Mouse (Mus musculus) CH12.LX (cell line): ENCODE measurements around the gene Mycs. TPM values are rescaled to one million over a fixed set of nuclear protein-coding genes. Genes with fewer than 3 reads are reported as not detected.

Experiments used
- DNase-seq: peaks from one replicate; pipeline ENCODE4 v3.0.0-alpha.2; 2013; ENCODE audit errors: extremely low read depth
- H3K27ac ChIP-seq: 2 replicates; pipeline ENCODE4 v1.5.1; 2012; ENCODE audit warnings: low read depth, mild to moderate bottlenecking, control low read depth, moderate library complexity; ENCODE audit not compliant: insufficient read depth
- H3K27me3 ChIP-seq: replicated peaks from 2 replicates; pipeline ENCODE3; 2012; ENCODE audit warnings: inconsistent platforms
- H3K36me3 ChIP-seq, 2 experiments: replicated peaks in 1 of 2; 2 replicates each; pipeline versions ENCODE3 to v1.6.1; 2012; ENCODE audit warnings: inconsistent platforms in 1 of 2, low read length in 1 of 2, mild to moderate bottlenecking in 1 of 2, mixed read lengths in 1 of 2, moderate library complexity in 1 of 2; ENCODE audit not compliant: control insufficient read depth in 1 of 2, insufficient read depth in 1 of 2
- H3K4me1 ChIP-seq, 2 experiments: 2 replicates each; pipeline ENCODE4 v1.6.1; 2012; ENCODE audit warnings: inconsistent platforms in 1 of 2, moderate library complexity in 1 of 2; ENCODE audit not compliant: insufficient read depth in 2 of 2, control insufficient read depth in 1 of 2
- H3K4me2 ChIP-seq: 2 replicates; pipeline ENCODE4 v1.6.1; 2012; ENCODE audit warnings: low read depth, mild to moderate bottlenecking, control low read depth; ENCODE audit not compliant: poor library complexity, insufficient read depth, severe bottlenecking
- H3K4me3 ChIP-seq, 3 experiments: fragments of 150-350 bp in 1 of 3; sonication (generic) in 1 of 3; replicated peaks in 1 of 3; 2 replicates each; pipeline versions ENCODE3 to v1.5.1; 2011 to 2012; ENCODE audit warnings: low read depth in 2 of 3, low read length in 2 of 3, mild to moderate bottlenecking in 2 of 3, moderate library complexity in 2 of 3, control low read depth in 1 of 3, improper control_type of control experiment in 1 of 3, inconsistent platforms in 1 of 3, mixed read lengths in 1 of 3; ENCODE audit not compliant: poor library complexity in 1 of 3
- H3K79me2 ChIP-seq: replicated peaks from 2 replicates; pipeline ENCODE4 v1.6.1; 2012; ENCODE audit warnings: mild to moderate bottlenecking, moderate library complexity; ENCODE audit not compliant: control insufficient read depth, poor library complexity, insufficient read depth, severe bottlenecking; ENCODE audit errors: extremely low read depth
- H3K9ac ChIP-seq: 2 replicates; pipeline ENCODE4 v1.6.1; 2012; ENCODE audit warnings: low read depth, mild to moderate bottlenecking, control low read depth, moderate library complexity; ENCODE audit not compliant: insufficient read depth
- H3K9me3 ChIP-seq: replicated peaks from 2 replicates; pipeline ENCODE3; 2012; ENCODE audit warnings: low read length, inconsistent platforms, mixed read lengths
- CHD1 ChIP-seq: IDR thresholded peaks from 2 replicates; pipeline ENCODE4 v1.6.1; 2012; ENCODE audit warnings: low read depth, low read length, improper control_type of control experiment, inconsistent platforms
- IRF4 ChIP-seq: IDR thresholded peaks from 2 replicates; pipeline ENCODE4 v1.6.1; 2014; ENCODE audit warnings: low read depth, mild to moderate bottlenecking, inconsistent platforms, low read length, improper control_type of control experiment
- JUND ChIP-seq: conservative IDR thresholded peaks from 2 replicates; pipeline ENCODE4 v1.6.1; 2011; ENCODE audit warnings: low read depth, low read length, improper control_type of control experiment
- MAZ ChIP-seq: IDR thresholded peaks from 2 replicates; pipeline ENCODE4 v1.6.1; 2012; ENCODE audit warnings: low read depth, mild to moderate bottlenecking, inconsistent platforms, low read length, improper control_type of control experiment, moderate library complexity
- SMC3 ChIP-seq: IDR thresholded peaks from 2 replicates; pipeline ENCODE4 v1.6.1; 2011; ENCODE audit warnings: low read depth, low read length, improper control_type of control experiment
- UBTF ChIP-seq: IDR thresholded peaks from 2 replicates; pipeline ENCODE4 v1.6.1; 2012; ENCODE audit warnings: low read depth, mild to moderate bottlenecking, inconsistent platforms, low read length, improper control_type of control experiment, moderate library complexity
- ZC3H11A ChIP-seq: IDR thresholded peaks from 2 replicates; pipeline ENCODE4 v1.6.1; 2012; ENCODE audit warnings: low read depth, mild to moderate bottlenecking, inconsistent platforms, low read length, improper control_type of control experiment
- ZMIZ1 ChIP-seq: IDR thresholded peaks from 2 replicates; pipeline ENCODE4 v1.6.1; 2012; ENCODE audit warnings: low read depth, mild to moderate bottlenecking, inconsistent platforms, low read length, improper control_type of control experiment
- dilution Hi-C: fragments of 300-500 bp; cut with MboI; formaldehyde crosslinking; loops from 2 replicates; pipeline ENCODE4 v1.14.3; 2020; ENCODE audit warnings: low sequenced_read_pairs; ENCODE audit not compliant: extremely low pct_unique_long_range_greater_than_20kb, extremely low pct_ligation_motif_present
- in situ Hi-C: fragments of 300-500 bp; cut with MboI; formaldehyde crosslinking; loops from 3 replicates; pipeline ENCODE4 v1.14.3; 2019; ENCODE audit warnings: low sequenced_read_pairs, low pct_ligation_motif_present, low pct_unique_long_range_greater_than_20kb, mixed read lengths
- polyA plus RNA-seq: library from polyadenylated mRNA; unstranded; fragments of >175 nt; gene quantifications from 2 replicates; pipeline ENCODE4 v1.2.1, GENCODE M21; 2012; ENCODE audit warnings: low read depth; ENCODE audit not compliant: insufficient read length
- total RNA-seq, 2 experiments: library from RNA; depleted of rRNA; stranded (reverse); fragments of 300-350 nt in 1 of 2; fragments of >200 nt in 1 of 2; gene quantifications; 2 replicates each; pipeline ENCODE4 v1.2.3; 2012 to 2014

The Mycs gene
- total RNA-seq (2012; rRNA removed) (not detected in 2 replicates), total RNA-seq (2014; rRNA removed) (not detected in 2 replicates), polyA plus RNA-seq (not detected in 2 replicates)

- H3K9ac ChIP-seq, result no peak within 1 kb of the TSS
- H3K4me1 ChIP-seq, result no peaks in the 10 kb centered on the region
- no peak for DNase-seq
- H3K36me3 ChIP-seq, result no peaks in the 10 kb centered on the region
- H3K4me2 ChIP-seq, result no peak within 1 kb of the TSS
- TF ChIP-seq MAZ (no peak), UBTF (no peak), CHD1 (no peak), SMC3 (no peak), IRF4 (no peak), ZMIZ1 (no peak), ZC3H11A (no peak)
- TF ChIP-seq, all 38 proteins: peak for 0
- dilution Hi-C loops, result no loop called here
- no peak within 1 kb of the TSS for H3K4me3 ChIP-seq
- in situ Hi-C loops, result no loop called here
- H3K27me3 ChIP-seq, result no peaks in the 10 kb centered on the region
- peaks cover 17% of the 10 kb centered on the region for H3K9me3 ChIP-seq
- H3K79me2 ChIP-seq, result no peaks in the 10 kb centered on the region
- no peak within 1 kb of the TSS for H3K27ac ChIP-seq
Observed at GRCm38 (mm10) chrX:5469165-5469564, at the start of gene Mycs. Mycs (minus strand) TSS chrX:5469265.

- no peak overlapping the region for H3K4me3 ChIP-seq
Observed at GRCm38 (mm10) chrX:5468022-5468421, 1.0 kb downstream of the Mycs start.

More at GRCm38 (mm10) chrX:5468022-5468421, 1.0 kb downstream of the Mycs start:
- Histone ChIP-seq H3K79me2 (no peaks in the 10 kb centered on the region), H3K4me1 (no peaks in the 10 kb centered on the region), H3K27ac (no peak overlapping the region), H3K9ac (no peak overlapping the region), H3K9me3 (peaks cover 15% of the 10 kb centered on the region), H3K36me3 (no peaks in the 10 kb centered on the region), H3K27me3 (no peaks in the 10 kb centered on the region), H3K4me2 (no peak overlapping the region)
- dilution Hi-C loops, result no loop called here
- TF ChIP-seq JUND (no peak), ZMIZ1 (no peak)
- in situ Hi-C loops, result no loop called here
- no peak for DNase-seq

Other genes starting within 250 kb of the Mycs start
- gene Btbd35f7, start 199.8 kb upstream of the Mycs start, total RNA-seq (2012; rRNA removed), result not detected in 2 replicates
- not detected in 2 replicates for gene Btbd35f7, start 199.8 kb upstream of the Mycs start, total RNA-seq (2014; rRNA removed)
- not detected in 2 replicates for gene Btbd35f7, start 199.8 kb upstream of the Mycs start, polyA plus RNA-seq